Mouse (Mus musculus): ENCODE results near the gene Otub2.

Gene Otub2

GRCm38 (mm10) chr12:103371711-103372110, 16.8 kb upstream of the Otub2 start:
- DNase-seq (ENCODE audit: low read depth, low spot score): no peak

- no peak for DNase-seq (ENCODE audit: low read depth, low spot score)
Measured at GRCm38 (mm10) chr12:103373530-103374236, 14.8 kb upstream of the Otub2 start.

- DNase-seq (ENCODE audit: low read depth, low spot score): no peak
Measured at GRCm38 (mm10) chr12:103376124-103376523, 12.4 kb upstream of the Otub2 start.

- DNase-seq (ENCODE audit: low read depth, low spot score): no peak
Measured at GRCm38 (mm10) chr12:103376774-103377173, 11.7 kb upstream of the Otub2 start.

GRCm38 (mm10) chr12:103380226-103380625, 8.3 kb upstream of the Otub2 start:
- no peak for DNase-seq (ENCODE audit: low read depth, low spot score)

GRCm38 (mm10) chr12:103389348-103389727, 856 bp downstream of the Otub2 start:
- no peak for DNase-seq (ENCODE audit: low read depth, low spot score)

- no peak for DNase-seq (ENCODE audit: low read depth, low spot score)
Measured at GRCm38 (mm10) chr12:103389982-103390381, 1.5 kb downstream of the Otub2 start.

GRCm38 (mm10) chr12:103391098-103391497, 2.6 kb downstream of the Otub2 start:
- DNase-seq (ENCODE audit: low read depth, low spot score): no peak

- peak; percentile 9 for DNase-seq (ENCODE audit: low read depth, low spot score)
Measured at GRCm38 (mm10) chr12:103393528-103393927, 5.0 kb downstream of the Otub2 start.

GRCm38 (mm10) chr12:103395486-103396275, 7.2 kb downstream of the Otub2 start:
- no peak for DNase-seq (ENCODE audit: low read depth, low spot score)

- no peak for DNase-seq (ENCODE audit: low read depth, low spot score)
Measured at GRCm38 (mm10) chr12:103396751-103397150, 8.3 kb downstream of the Otub2 start.

GRCm38 (mm10) chr12:103404131-103404530, 15.6 kb downstream of the Otub2 start:
- DNase-seq (ENCODE audit: low read depth, low spot score): no peak

- no peak for DNase-seq (ENCODE audit: low read depth, low spot score)
Measured at GRCm38 (mm10) chr12:103407720-103408119, 19.2 kb downstream of the Otub2 start, which contains the start of gene 9330161L09Rik. Gene 9330161L09Rik (minus strand): TSS chr12:103407820.

GRCm38 (mm10) chr12:103408144-103408543, 19.7 kb downstream of the Otub2 start:
- DNase-seq (ENCODE audit: low read depth, low spot score): no peak

- DNase-seq (ENCODE audit: low read depth, low spot score): no peak
Measured at GRCm38 (mm10) chr12:103425016-103425728, 36.7 kb downstream of the Otub2 start.

- DNase-seq (ENCODE audit: low read depth, low spot score): peak; percentile 92
Measured at GRCm38 (mm10) chr12:103425729-103426470, 37.4 kb downstream of the Otub2 start, which contains the start of gene Ddx24. Gene Ddx24 (minus strand): TSS chr12:103425830.

GRCm38 (mm10) chr12:103426710-103427109, 38.2 kb downstream of the Otub2 start:
- no peak for DNase-seq (ENCODE audit: low read depth, low spot score)

- DNase-seq (ENCODE audit: low read depth, low spot score): no peak
Measured at GRCm38 (mm10) chr12:103433430-103433829, 44.9 kb downstream of the Otub2 start.

- no peak for DNase-seq (ENCODE audit: low read depth, low spot score)
Measured at GRCm38 (mm10) chr12:103433986-103434731, 45.7 kb downstream of the Otub2 start, which contains the start of gene Ifi27. Gene Ifi27 (plus strand): TSS chr12:103434211.

GRCm38 (mm10) chr12:103434861-103435260, 46.4 kb downstream of the Otub2 start:
- DNase-seq (ENCODE audit: low read depth, low spot score): no peak

GRCm38 (mm10) chr12:103437601-103438000, 49.1 kb downstream of the Otub2 start:
- no peak for DNase-seq (ENCODE audit: low read depth, low spot score)
